Mouse (Mus musculus) thymus, postnatal 0 days (tissue): ENCODE data around the gene Prdm15. TPM values are rescaled to one million over a fixed set of nuclear protein-coding genes. Genes with fewer than 3 reads are reported as not detected.

ENCODE experiments used
- DNase-seq: peaks from one replicate; pipeline ENCODE4 v3.0.0-alpha.2; 2015; ENCODE audit warnings: low spot score
- polyA plus RNA-seq: library from polyadenylated mRNA; unstranded; fragments of >200 nt; fragmentation: Nextera tagmentation; extraction: Ambion mirVana; gene quantifications from 2 replicates; pipeline ENCODE4 v1.2.1, GENCODE M21; 2015

Gene Prdm15
- polyA plus RNA-seq = 6.2 and 7.4 TPM in 2 replicates

- peak; percentile 83 for DNase-seq
Observed at GRCm38 (mm10) chr16:97851741-97852319, at the start of gene Prdm15. Prdm15 (minus strand) TSS chr16:97851850.

GRCm38 (mm10) chr16:97897346-97898024, 45.8 kb upstream of the Prdm15 start:
- no peak for DNase-seq

GRCm38 (mm10) chr16:97887762-97888161, 36.1 kb upstream of the Prdm15 start:
- DNase-seq = no peak

GRCm38 (mm10) chr16:97883696-97884095, 32.0 kb upstream of the Prdm15 start:
- no peak for DNase-seq

- no peak for DNase-seq
Observed at GRCm38 (mm10) chr16:97882891-97883290, 31.2 kb upstream of the Prdm15 start.

- DNase-seq = peak; percentile 68
Observed at GRCm38 (mm10) chr16:97879134-97879533, 27.5 kb upstream of the Prdm15 start.

GRCm38 (mm10) chr16:97877502-97877901, 25.9 kb upstream of the Prdm15 start:
- DNase-seq = no peak

- DNase-seq = no peak
Observed at GRCm38 (mm10) chr16:97875101-97875500, 23.5 kb upstream of the Prdm15 start.

GRCm38 (mm10) chr16:97874376-97874775, 22.7 kb upstream of the Prdm15 start:
- no peak for DNase-seq

- no peak for DNase-seq
Observed at GRCm38 (mm10) chr16:97872657-97873056, 21.0 kb upstream of the Prdm15 start.

- DNase-seq = no peak
Observed at GRCm38 (mm10) chr16:97869193-97870102, 17.8 kb upstream of the Prdm15 start.

- no peak for DNase-seq
Observed at GRCm38 (mm10) chr16:97863932-97864467, 12.3 kb upstream of the Prdm15 start.

GRCm38 (mm10) chr16:97856050-97856449, 4.4 kb upstream of the Prdm15 start:
- no peak for DNase-seq

- DNase-seq = peak; percentile 82
Observed at GRCm38 (mm10) chr16:97851061-97851740, 449 bp downstream of the Prdm15 start.

GRCm38 (mm10) chr16:97850667-97851060, 986 bp downstream of the Prdm15 start:
- DNase-seq = peak; percentile 64

GRCm38 (mm10) chr16:97848832-97849231, 2.8 kb downstream of the Prdm15 start:
- no peak for DNase-seq

GRCm38 (mm10) chr16:97844967-97845937, 6.4 kb downstream of the Prdm15 start:
- no peak for DNase-seq

- DNase-seq = no peak
Observed at GRCm38 (mm10) chr16:97832154-97832553, 19.5 kb downstream of the Prdm15 start.

GRCm38 (mm10) chr16:97828207-97828606, 23.4 kb downstream of the Prdm15 start:
- no peak for DNase-seq
